In the genomic region with DNA sequence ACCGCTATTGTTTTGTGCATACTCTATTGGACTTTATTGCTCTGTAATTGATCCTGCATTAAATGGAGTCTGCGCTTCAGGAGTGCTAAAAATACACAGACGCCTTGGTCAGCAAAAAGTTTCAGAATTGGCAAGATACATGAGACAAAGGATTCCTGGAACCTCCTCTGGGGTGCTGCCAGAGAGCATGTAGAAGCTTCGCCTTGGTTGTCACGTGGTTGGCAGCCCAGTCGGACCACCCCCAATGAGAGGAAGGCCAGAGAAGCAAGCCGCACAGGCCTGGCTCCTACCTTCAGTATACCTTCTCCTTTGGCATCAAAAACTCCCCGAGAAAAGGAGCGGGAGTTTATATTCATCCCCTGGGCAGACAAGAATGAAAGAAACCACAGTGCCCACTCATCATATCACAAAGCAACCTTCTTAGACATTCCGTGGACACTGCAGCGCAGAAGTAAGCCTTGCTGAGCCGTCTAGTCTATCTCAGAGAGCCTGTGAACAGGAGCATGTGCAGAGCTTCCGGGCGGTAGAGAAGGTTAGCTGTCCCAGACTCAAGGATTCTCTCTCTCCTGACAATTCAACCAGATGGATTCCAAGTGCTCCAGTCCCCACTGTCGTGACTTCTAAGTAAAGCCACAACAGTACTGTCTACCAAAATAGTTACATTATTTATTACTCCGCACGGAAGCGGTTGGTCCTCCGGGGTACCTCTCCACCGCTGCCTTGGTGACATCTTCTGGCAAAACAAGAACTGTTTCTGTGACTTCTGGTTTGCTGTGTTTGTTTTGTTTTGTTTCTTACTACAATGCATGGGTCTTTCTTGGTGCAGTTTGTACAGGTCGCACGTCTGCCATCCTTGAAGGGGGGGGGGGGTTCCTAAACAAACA, we compare ENCODE assay signal across 11 mouse cellular contexts.
DNase-seq lines count a peak whose midpoint lies in the region; ATAC-seq lines count a peak whose summit lies in the region.
"Had no signal": no experiment of that assay in that cellular context is flagged by ENCODE, and none has a peak within 500 bp of the region (broad histone marks: within the 10 kb centered on the region; RNA-seq: fewer than 3 reads in every experiment).

No protein-coding gene starts in this region.

- no peak overlapping the region for H3K9ac ChIP-seq in embryonic facial prominence, embryonic 14.5 days (ENCODE audit: low read depth, low read length)
- H3K9ac ChIP-seq in neural tube, embryonic 13.5 days = no peak overlapping the region
- H3K9ac ChIP-seq in liver, embryonic 11.5 days (ENCODE audit: low read depth, low read length) = no peak overlapping the region
- H3K9ac ChIP-seq: liver, embryonic 14.5 days had no signal

- no peaks in the 10 kb centered on the region for H3K4me1 ChIP-seq in embryonic facial prominence, embryonic 14.5 days (ENCODE audit: control insufficient read depth, insufficient read depth, low read length)
- peaks cover 16% of the 10 kb centered on the region for H3K4me1 ChIP-seq in embryonic facial prominence, embryonic 10.5 days
- no peaks in the 10 kb centered on the region for H3K4me1 ChIP-seq in neural tube, embryonic 13.5 days (replicated peaks)
- no peaks in the 10 kb centered on the region for H3K4me1 ChIP-seq in liver, embryonic 11.5 days (replicated peaks; ENCODE audit: control insufficient read depth, insufficient read depth, low read length)

- H3K4me3 ChIP-seq in embryonic facial prominence, embryonic 14.5 days (ENCODE audit: low read depth, low read length) = no peak overlapping the region
- H3K4me3 ChIP-seq in embryonic facial prominence, embryonic 10.5 days = no peak overlapping the region
- H3K4me3 ChIP-seq in neural tube, embryonic 13.5 days = no peak overlapping the region
- H3K4me3 ChIP-seq in liver, embryonic 11.5 days (ENCODE audit: low read depth, low read length) = no peak overlapping the region

- no peak overlapping the region for H3K4me2 ChIP-seq in embryonic facial prominence, embryonic 14.5 days (ENCODE audit: low read depth, low read length)
- H3K4me2 ChIP-seq in neural tube, embryonic 13.5 days = no peak overlapping the region
- no peak overlapping the region for H3K4me2 ChIP-seq in liver, embryonic 11.5 days

- H3K9me3 ChIP-seq in embryonic facial prominence, embryonic 14.5 days (ENCODE audit: control insufficient read depth, low read length) = no peaks in the 10 kb centered on the region
- H3K9me3 ChIP-seq in embryonic facial prominence, embryonic 10.5 days = no peaks in the 10 kb centered on the region
- H3K9me3 ChIP-seq in neural tube, embryonic 13.5 days = no peaks in the 10 kb centered on the region
- H3K9me3 ChIP-seq in liver, embryonic 11.5 days (ENCODE audit: control insufficient read depth, low read length) = no peaks in the 10 kb centered on the region

- H3K36me3 ChIP-seq in embryonic facial prominence, embryonic 14.5 days (ENCODE audit: control insufficient read depth, insufficient read depth, low read length) = no peaks in the 10 kb centered on the region
- no peaks in the 10 kb centered on the region for H3K36me3 ChIP-seq in embryonic facial prominence, embryonic 10.5 days (replicated peaks)
- no peaks in the 10 kb centered on the region for H3K36me3 ChIP-seq in neural tube, embryonic 13.5 days
- H3K36me3 ChIP-seq in liver, embryonic 11.5 days (ENCODE audit: control insufficient read depth, insufficient read depth, low read length) = no peaks in the 10 kb centered on the region

- 77% methylated on average over 22 of the region's 22 CpGs for WGBS in embryonic facial prominence, embryonic 14.5 days
- WGBS in embryonic facial prominence, embryonic 10.5 days = 88% methylated on average over 22 of the region's 22 CpGs
- 71% methylated on average over 22 of the region's 22 CpGs for WGBS in neural tube, embryonic 13.5 days
- 81% methylated on average over 22 of the region's 22 CpGs for WGBS in liver, embryonic 11.5 days

- peak; percentile 47; the same call in 1 of the 2 replicates for ATAC-seq in embryonic facial prominence, embryonic 14.5 days (ENCODE audit: low read depth)
- ATAC-seq in neural tube, embryonic 13.5 days (ENCODE audit: low read depth) = peak; percentile 32
- no peak for ATAC-seq in liver, embryonic 11.5 days (replicated peaks; ENCODE audit: low FRiP score)
- ATAC-seq: intestine, embryonic 16.5 days had no signal

- peak; percentile 61 for DNase-seq in embryonic facial prominence, embryonic 14.5 days (ENCODE audit: low spot score)
- no peak for DNase-seq in embryonic facial prominence, embryonic 10.5 days (ENCODE audit: low spot score)
- DNase-seq in neural tube, embryonic 10.5 days (ENCODE audit: extremely low spot score, low spot score) = no peak
- DNase-seq in kidney, postnatal 36 days = peak; percentile 34 to 48
- peak; percentile 18 for DNase-seq in skeletal muscle tissue, adult 2 months (ENCODE audit: low read depth, low spot score)
- no peak for DNase-seq in retina, postnatal 1 day
- no peak for DNase-seq in liver, embryonic 11.5 days (ENCODE audit: low spot score)
- DNase-seq: cerebellum, postnatal 36 days had no signal

- H3K27ac ChIP-seq in embryonic facial prominence, embryonic 14.5 days (replicated peaks; ENCODE audit: low read depth, low read length) = no peak overlapping the region
- no peak overlapping the region for H3K27ac ChIP-seq in embryonic facial prominence, embryonic 10.5 days (replicated peaks)
- H3K27ac ChIP-seq in neural tube, embryonic 13.5 days (replicated peaks) = no peak overlapping the region
- H3K27ac ChIP-seq in liver, embryonic 11.5 days (ENCODE audit: low read depth, low read length) = no peak overlapping the region
- H3K27ac ChIP-seq: liver, embryonic 14.5 days had no signal

- H3K27me3 ChIP-seq in embryonic facial prominence, embryonic 14.5 days (replicated peaks; ENCODE audit: control insufficient read depth, insufficient read depth, low read length) = no peaks in the 10 kb centered on the region
- no peaks in the 10 kb centered on the region for H3K27me3 ChIP-seq in embryonic facial prominence, embryonic 10.5 days (replicated peaks; ENCODE audit: low read depth, poor library complexity, severe bottlenecking)
- H3K27me3 ChIP-seq in neural tube, embryonic 13.5 days = no peaks in the 10 kb centered on the region
- H3K27me3 ChIP-seq in liver, embryonic 11.5 days (replicated peaks; ENCODE audit: control insufficient read depth, insufficient read depth, low read length) = no peaks in the 10 kb centered on the region

Comparison
In these comparisons a context has a peak if more than half of its experiments do, and no peak if none do; other contexts are left out.
1. DNase-seq: peak in embryonic facial prominence, embryonic 14.5 days (single experiment), kidney, postnatal 36 days (2 of 2) and skeletal muscle tissue, adult 2 months (single experiment); none in embryonic facial prominence, embryonic 10.5 days (single experiment), neural tube, embryonic 10.5 days (single experiment), retina, postnatal 1 day (single experiment) and liver, embryonic 11.5 days (single experiment).